Mouse (Mus musculus): ENCODE data around the gene Gm3095. TPM values are rescaled to one million over a fixed set of nuclear protein-coding genes. Genes with fewer than 3 reads are reported as not detected.
"Not testable (repeated sequence)": the region's sequence is repeated elsewhere in the genome, so short reads cannot be mapped to it uniquely, and the experiment has no call there.

Gene Gm3095
- polyA plus RNA-seq (2012; rRNA removed) = 0.17 TPM in 1 of 2 replicates, not detected in the other

DNA sequence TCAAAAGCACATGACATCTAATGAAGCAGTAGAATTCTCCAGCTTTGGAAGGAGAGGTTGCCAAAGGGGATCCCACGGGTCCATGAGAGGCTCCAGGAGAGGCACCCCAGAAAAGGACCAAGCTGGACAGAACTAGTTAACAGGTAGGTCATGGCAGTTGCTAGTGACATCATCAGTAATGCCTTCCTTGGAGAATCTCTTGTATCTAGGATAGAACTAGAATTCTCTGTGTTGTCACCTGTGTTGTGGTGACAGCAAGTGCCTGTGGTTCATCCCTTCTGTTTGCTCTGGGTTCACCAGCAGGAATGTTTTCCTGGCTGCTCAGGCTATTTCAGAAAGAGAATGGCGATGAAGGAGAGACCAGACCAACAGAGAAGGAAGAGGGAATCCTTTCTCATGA, at the start of gene Gm3095:
Gm3095 (plus strand) TSS at position 301 of the 400 bp plus-strand sequence.
- DNase-seq (ENCODE audit: low spot score) = not testable (repeated sequence)

DNA sequence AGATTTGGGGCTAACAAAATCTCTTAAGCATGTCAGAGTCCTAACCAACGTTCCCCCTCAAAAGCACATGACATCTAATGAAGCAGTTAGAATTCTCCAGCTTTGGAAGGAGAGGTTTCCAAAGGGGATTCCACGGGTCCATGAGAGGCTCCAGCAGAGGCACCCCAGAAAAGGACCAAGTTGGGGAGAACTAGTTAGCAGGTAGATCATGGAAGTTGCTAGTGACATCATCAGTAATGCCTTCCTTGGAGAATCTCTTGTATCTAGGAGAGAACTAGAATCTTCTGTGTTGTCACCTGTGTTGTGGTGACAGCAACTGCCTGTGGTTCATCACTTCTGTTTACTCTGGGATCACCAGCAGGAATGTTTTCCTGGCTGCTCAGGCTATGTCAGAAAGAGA, 31.9 kb upstream of the Gm3095 start, which contains the start of gene Gm3029:
Gm3029 (plus strand) TSS at position 301 of the 400 bp plus-strand sequence.
- not testable (repeated sequence) for DNase-seq (ENCODE audit: low spot score)

DNA sequence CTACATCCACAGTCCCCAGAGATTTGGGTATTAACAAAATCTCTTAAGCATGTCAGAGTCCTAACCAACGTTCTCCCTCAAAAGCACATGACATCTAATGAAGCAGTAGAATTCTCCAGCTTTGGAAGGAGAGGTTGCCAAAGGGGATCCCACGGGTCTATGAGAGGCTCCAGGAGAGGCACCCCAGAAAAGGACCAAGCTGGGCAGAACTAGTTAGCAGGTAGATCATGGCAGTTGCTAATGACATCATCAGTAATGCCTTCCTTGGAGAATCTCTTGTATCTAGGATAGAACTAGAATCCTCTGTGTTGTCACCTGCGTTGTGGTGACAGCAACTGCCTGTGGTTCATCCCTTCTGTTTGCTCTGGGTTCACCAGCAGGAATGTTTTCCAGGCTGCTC, 34.7 kb downstream of the Gm3095 start, which contains the start of gene Gm3099:
Gm3099 (plus strand) TSS at position 301 of the 400 bp plus-strand sequence.
- DNase-seq (ENCODE audit: low spot score) = not testable (repeated sequence)

Other genes starting within 250 kb of the Gm3095 start
- 0.22 and 0.30 TPM in 2 replicates for gene Gm3002, start 153.5 kb upstream of the Gm3095 start, polyA plus RNA-seq (2012; rRNA removed)
- 0.09 TPM in 1 of 2 replicates, not detected in the other for gene Gm3033, start 117.3 kb upstream of the Gm3095 start, polyA plus RNA-seq (2012; rRNA removed)
- gene Gm2916, start 79.4 kb upstream of the Gm3095 start, polyA plus RNA-seq (2012; rRNA removed) = not detected in 2 replicates
- gene Gm3029, start 31.8 kb upstream of the Gm3095 start, polyA plus RNA-seq (2012; rRNA removed) = not detected in 2 replicates
- not detected in 2 replicates for gene Gm3099, start 34.8 kb downstream of the Gm3095 start, polyA plus RNA-seq (2012; rRNA removed)
- 0.19 and 0.26 TPM in 2 replicates for gene Gm5796, start 60.4 kb downstream of the Gm3095 start, polyA plus RNA-seq (2012; rRNA removed)
- not detected in 2 replicates for gene Gm3115, start 120.6 kb downstream of the Gm3095 start, polyA plus RNA-seq (2012; rRNA removed)
- 3.6 and 6.4 TPM in 2 replicates for gene Gm8108, start 147.0 kb downstream of the Gm3095 start, polyA plus RNA-seq (2012; rRNA removed)
- gene Gm3127, start 201.5 kb downstream of the Gm3095 start, polyA plus RNA-seq (2012; rRNA removed) = not detected in 2 replicates
- gene Gm2974, start 219.0 kb downstream of the Gm3095 start, polyA plus RNA-seq (2012; rRNA removed) = 0.09 and 0.11 TPM in 2 replicates

Measured in urinary bladder, adult 2 months (tissue).